Mouse (Mus musculus) urinary bladder, postnatal 10 days (tissue): Measurements from ENCODE around the gene Stat6.

ENCODE experiments used
- DNase-seq: peaks from one replicate; pipeline ENCODE4 v3.0.0; 2022; ENCODE audit warnings: low spot score

Gene Stat6

GRCm38 (mm10) chr10:127615034-127615374 lies 27.8 kb upstream of the Stat6 start:
- no peak for DNase-seq

DNA sequence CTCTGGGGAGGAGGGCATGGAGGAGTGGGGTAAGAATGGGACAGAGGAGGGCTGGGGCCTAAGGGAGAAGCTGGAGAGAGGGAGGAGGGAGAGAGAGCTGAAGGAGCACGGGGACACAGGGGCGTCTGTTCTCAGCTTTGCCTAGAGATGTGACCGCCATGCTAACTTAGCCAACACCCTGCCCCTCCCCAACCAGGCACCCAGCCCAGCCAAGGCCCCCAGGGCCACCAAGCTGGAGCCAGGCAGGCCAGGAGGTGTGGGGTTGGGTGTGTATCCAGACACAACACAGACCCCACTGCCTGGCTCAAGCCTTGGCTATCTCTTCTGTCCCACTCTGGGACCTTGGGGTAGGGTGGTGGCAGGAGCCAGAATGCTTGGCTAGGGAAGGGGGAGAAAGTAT lies 27.2 kb upstream of the Stat6 start:
- no peak for DNase-seq

GRCm38 (mm10) chr10:127616261-127616679 lies 26.5 kb upstream of the Stat6 start:
- no peak for DNase-seq

DNA sequence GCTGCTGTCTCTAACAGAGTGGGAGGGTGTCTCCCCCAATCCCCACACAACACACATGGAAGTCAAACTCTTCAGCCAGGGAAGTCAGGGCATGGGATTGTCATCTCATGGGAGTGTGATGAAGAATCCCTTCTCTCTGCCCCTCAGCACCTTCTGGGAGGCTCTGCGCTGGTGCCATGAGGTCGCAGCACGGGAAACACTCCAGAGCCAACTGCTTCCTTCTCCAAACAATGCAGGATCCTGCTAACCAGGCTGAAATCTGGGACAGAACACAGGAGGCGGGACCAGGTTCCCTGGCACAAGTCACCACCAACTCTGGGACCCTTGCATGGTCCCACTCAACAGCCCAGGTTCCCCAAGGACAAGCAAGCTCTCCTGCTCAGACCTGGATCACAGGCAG lies 25.5 kb upstream of the Stat6 start:
- no peak for DNase-seq

- DNase-seq, result no peak
These were observed 24.6 kb upstream of the Stat6 start for GRCm38 (mm10) chr10:127618173-127618572.

GRCm38 (mm10) chr10:127619119-127619721 lies 23.6 kb upstream of the Stat6 start:
- DNase-seq, result no peak

GRCm38 (mm10) chr10:127619941-127620405 lies 22.8 kb upstream of the Stat6 start:
- DNase-seq, result no peak

DNA sequence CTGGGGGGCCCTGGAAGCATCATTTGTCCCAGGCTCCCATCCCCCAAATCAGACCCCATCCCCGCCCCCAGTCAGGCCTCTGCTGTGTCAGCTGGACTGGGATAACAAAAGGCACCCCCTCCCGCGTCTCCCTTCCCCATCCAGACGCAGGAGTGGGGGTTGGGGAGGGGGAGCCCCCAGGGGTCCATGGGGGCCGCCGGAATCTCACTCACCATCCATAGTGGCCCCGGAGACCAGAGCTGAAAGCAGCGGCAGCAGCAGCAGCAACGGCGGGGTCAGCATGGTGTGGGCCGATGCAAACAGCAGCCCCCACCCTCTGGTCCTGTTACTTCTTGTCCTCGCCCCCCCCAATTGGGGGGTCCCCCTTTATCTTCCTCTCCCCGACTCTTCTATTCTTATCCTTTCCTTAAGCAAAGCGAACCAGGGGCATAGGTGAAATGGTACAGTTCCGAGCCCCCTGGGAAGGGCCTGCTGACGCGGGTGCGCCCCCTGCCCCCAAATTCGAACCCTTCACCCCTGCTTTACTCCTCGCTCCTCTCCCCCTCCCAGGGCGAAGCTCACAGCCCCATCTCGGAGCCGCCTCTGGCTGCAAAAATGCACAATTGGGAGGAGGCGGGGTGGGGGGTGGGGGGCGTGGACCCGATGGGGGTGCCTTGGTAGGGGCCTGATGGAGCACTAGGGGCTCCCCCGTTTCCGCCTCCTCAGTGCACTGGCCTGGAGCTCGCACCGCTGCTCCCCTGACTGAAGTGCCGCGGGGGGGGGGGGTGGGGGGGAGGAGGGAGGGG lies 22.2 kb upstream of the Stat6 start, which contains the start of gene Lrp1:
Gene Lrp1 (minus strand): TSS at position 743 of the 785 bp plus-strand sequence.
- no peak for DNase-seq

DNA sequence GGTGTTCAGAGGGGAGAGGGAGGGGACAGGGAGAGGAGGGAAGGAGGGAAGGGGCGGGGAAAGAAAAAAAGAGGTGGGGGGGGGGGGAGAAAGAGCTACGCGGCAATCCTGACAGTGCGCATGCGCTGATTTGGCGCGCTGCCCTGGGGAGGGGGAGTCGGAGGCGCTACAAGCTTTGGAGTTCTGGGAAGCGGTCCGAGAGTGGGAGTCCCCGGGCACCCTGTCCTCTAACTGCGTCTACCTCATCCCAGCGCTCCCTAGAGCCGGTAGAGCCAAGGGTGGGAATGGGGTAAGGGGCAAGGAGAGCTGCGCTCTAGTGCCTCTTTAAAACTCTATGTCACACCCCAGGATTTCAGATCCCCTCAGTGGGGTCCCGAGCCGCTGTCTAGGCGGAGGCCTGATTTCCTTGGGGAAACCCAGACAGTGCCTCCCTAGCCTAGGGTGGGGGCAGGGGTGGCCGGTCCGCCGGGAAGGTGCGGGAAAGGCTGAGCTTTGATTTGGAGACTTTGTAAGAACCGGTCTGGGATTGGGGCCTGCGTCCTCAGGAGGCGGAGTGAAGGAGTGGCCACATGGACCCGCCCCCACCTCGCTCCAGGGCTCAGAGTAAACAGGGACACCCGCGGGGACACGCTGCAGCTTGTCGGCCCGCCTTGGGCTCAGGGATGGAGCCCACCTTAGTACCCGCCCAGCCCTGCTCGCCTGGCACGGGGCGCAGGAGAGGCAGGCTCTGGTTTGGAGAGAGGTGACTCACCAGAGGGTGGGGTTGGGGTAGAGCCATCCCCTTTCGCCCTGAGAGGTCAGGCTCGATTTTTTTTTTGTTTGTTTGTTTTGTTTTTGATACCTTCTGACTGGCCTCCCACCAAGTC lies 21.4 kb upstream of the Stat6 start:
- DNase-seq, result peak; percentile 76

DNA sequence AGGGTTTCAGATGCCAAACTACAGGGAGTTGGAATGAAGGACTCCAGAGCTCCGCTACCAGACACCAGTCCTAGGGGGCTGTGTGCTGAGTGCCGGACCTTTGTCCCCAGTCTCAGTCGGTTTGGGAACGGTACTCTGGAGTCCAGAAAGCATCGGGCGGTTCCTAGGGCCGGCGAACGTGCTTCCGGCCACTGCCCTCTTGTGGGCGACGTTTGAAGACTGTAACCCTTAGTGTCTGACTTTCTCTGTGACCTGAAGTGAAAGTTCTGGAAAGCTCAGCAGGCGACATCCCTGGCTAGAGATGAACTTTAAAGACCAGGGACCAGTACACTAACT lies 20.8 kb upstream of the Stat6 start:
- DNase-seq, result no peak

GRCm38 (mm10) chr10:127622661-127623060 lies 20.1 kb upstream of the Stat6 start:
- no peak for DNase-seq

GRCm38 (mm10) chr10:127623439-127624216 lies 19.2 kb upstream of the Stat6 start:
- DNase-seq, result no peak

GRCm38 (mm10) chr10:127626433-127626832 lies 16.4 kb upstream of the Stat6 start:
- no peak for DNase-seq

DNA sequence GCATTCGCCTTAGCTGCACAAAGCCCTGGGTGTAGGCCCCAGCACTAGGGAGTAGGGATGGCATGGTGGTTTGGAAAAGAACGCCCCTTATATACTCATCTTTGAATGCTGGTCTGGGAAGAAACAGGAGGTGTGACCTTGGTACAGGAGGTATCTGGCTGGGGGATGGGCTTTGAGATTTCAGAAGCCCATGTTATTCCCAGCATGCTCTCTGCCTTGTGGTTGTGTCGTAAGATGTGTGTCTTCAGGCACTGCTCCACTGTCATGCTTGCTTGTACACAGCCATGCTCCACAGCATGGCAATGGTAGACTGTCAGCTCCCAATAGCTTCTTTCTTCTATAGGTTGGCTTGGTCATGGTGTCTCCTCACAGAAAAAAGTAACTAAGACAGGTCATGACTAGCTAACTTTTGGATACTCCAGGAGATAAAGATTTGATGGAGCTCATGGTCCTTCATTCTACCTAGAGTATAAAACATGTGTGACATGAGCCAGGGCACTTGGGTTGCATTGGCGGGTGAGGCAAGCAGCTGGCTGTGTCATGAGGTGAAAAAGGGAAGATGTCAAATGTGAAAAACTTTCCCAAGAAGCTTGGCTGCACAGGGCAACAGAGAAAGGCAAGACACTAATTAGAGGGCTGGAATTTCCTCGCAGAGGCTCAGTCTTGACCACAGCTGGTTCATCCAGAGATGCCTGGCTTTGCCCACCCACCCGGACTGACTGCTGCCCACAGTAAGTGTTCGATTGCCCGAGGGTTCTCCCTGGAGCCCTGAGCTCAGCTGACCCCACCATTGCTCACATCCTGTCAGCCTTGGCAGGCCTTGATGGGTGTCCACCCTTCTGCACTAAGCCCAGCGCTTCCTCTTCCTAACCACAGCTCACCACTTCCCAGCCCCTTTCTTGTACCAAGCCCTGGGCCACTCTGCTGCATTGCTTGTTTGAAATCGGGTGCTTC lies 11.2 kb upstream of the Stat6 start:
- DNase-seq, result no peak

DNA sequence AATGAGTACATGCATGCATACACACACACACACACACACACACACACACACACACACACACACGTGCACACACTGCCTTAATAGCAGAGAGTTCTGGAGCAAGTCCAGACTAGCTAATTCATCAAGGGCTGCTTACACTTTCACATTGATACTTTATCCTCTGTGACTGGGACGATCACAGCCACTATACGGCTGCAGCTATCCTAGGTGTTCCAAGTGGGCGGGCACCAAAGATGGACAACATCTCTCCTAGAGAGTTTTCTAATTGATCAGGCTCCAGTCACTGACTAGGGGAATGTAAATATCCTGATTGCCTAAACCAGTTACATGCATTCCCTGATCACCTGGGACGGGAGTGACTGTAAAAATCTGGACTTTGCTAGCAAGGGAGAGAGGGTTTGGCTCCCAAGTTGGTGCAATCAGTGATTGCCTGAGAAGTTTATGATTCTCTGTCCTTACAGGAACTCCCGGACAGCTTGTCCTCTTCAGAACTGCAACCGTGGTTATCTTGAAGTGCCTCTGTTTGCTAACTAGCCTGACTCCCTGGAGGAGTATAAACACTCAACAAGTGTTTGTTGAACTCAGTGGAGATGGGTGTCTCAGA lies 10.0 kb upstream of the Stat6 start:
- DNase-seq, result no peak

- DNase-seq, result no peak
These were observed 2.4 kb upstream of the Stat6 start for GRCm38 (mm10) chr10:127640421-127640820.

- peak; percentile 82 for DNase-seq
These were observed 670 bp upstream of the Stat6 start for GRCm38 (mm10) chr10:127641861-127642771.

DNA sequence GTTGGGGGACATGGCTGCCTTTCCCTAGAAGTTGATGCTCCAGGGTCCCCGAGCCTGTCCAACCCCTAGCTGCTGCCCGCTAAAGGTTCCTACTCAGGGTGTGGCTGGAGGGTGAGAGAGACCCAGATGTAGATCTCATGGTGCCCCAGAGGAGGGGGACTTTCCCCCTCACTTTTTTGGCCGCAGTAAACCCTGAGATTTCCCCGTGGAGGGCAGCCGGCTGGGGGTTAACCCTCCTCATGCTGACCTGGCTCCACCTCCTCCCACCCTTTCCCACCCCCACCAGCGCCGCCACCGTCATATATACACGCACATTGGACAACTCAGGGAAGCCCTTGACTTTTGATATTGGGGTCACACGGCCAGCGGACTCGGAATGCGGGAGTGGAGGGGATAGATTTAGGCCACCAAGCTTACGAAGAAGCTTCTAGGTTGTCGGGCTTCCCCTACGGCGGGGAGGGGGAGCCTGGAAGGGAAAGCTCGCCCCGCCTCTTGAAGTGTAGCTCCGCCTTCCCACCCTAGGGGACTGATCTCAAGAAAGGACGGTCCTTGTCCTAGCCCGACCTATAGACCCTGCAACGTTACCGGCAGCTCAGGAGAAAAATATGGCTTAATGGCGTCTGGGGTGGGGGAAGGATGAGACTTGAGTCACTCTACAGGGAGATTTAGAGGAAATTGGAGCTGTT lies 910 bp downstream of the Stat6 start:
- DNase-seq, result no peak

DNA sequence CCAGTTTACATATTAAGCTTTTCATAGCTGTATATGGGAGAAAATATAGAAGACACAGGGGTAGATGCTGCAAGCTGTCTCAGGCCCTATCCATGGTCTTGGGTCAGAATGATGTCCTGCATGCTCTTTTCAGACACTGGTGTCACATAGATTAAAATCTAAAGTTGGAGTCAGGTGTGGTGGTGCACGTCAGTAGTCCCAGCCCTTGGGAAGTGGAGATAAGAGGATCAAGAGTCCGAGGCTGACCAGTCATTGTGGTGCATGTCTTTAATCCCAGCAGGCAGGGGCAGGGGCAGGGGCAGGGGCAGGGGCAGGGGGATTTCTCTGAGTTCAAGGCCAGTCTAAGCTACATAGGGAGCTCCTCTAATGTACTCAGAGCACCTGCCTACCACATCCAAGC lies 3.0 kb downstream of the Stat6 start:
- DNase-seq, result no peak
